Mouse (Mus musculus) spleen, adult 2 months (tissue): ENCODE data around the gene Aqp6. TPM values are rescaled to one million over a fixed set of nuclear protein-coding genes. Genes with fewer than 3 reads are reported as not detected.

Source experiments
- DNase-seq, 2 experiments: peaks; one replicate each; pipeline versions ENCODE4 v3.0.0 to v3.0.0-alpha.2; 2012 to 2021; ENCODE audit warnings: low spot score in 2 of 2, low read depth in 1 of 2
- H3K27ac ChIP-seq: fragments of 200-500 bp; 2 replicates; pipeline ENCODE4 v1.5.1; 2012; ENCODE audit warnings: low read length, inconsistent platforms; ENCODE audit not compliant: insufficient read depth
- H3K27me3 ChIP-seq: fragments of 200-500 bp; 2 replicates; pipeline ENCODE4 v1.6.1; 2012; ENCODE audit warnings: mild to moderate bottlenecking, moderate library complexity, low read length, inconsistent platforms; ENCODE audit not compliant: control insufficient read depth, insufficient read depth
- H3K36me3 ChIP-seq: fragments of 200-500 bp; 2 replicates; pipeline ENCODE4 v1.6.1; 2012; ENCODE audit warnings: mild to moderate bottlenecking, low read length, inconsistent platforms; ENCODE audit not compliant: control insufficient read depth, insufficient read depth
- H3K4me1 ChIP-seq: fragments of 200-500 bp; 2 replicates; pipeline ENCODE4 v1.6.1; 2011; ENCODE audit warnings: inconsistent platforms; ENCODE audit not compliant: control insufficient read depth, insufficient read depth, insufficient read length
- H3K4me3 ChIP-seq: fragments of 200-500 bp; 2 replicates; pipeline ENCODE4 v1.5.1; 2011; ENCODE audit warnings: mild to moderate bottlenecking, inconsistent platforms; ENCODE audit not compliant: insufficient read depth, insufficient read length; ENCODE audit errors: extremely low read depth
- CTCF ChIP-seq: fragments of 200-500 bp; IDR thresholded peaks from 2 replicates; pipeline ENCODE4 v1.5.1; 2011; ENCODE audit warnings: mild to moderate bottlenecking, inconsistent platforms; ENCODE audit not compliant: insufficient read depth, insufficient read length, insufficient replicate concordance; ENCODE audit errors: extremely low read depth
- POLR2A ChIP-seq: fragments of 200-500 bp; IDR thresholded peaks from 2 replicates; pipeline ENCODE4 v1.6.1; 2011; ENCODE audit warnings: low read depth, low read length, inconsistent platforms
- WGBS: fragments of 180-500 bp; shearing (Covaris S2); methylation state at CpG from one replicate; pipeline ENCODE4 v1.1.7; 2018; 5-methylcytosine and 5-hydroxymethylcytosine counted together
- polyA plus RNA-seq: library from polyadenylated mRNA; depleted of rRNA; stranded (reverse); fragments of >200 nt; gene quantifications from 2 replicates; pipeline ENCODE4 v1.2.3, GENCODE M21; 2012

Gene Aqp6
- polyA plus RNA-seq, 1 experiment: not detected

DNA sequence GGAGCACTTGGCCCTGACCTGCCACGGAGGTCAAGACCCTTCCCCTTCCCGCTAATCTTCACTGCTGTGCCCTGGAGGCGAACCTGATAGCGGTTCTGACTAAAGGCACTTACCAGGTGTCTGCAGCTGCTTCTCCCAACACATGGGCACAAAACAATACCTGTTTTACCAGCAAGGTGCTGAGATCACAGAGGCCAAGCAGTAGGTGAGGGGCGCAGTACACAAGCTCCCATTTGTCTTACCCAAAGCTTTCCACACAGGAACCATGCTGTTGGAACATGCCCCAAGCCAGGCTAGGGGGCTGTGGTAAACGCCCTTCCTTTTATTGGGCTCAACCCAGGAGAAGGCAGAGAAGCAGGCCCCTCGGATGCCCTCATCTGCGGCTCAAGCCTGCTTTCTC, 3.6 kb upstream of the Aqp6 start:
- TF ChIP-seq POLR2A (no peak), CTCF (no peak)
- 65% methylated on average over 8 of the region's 8 CpGs for WGBS
- Histone ChIP-seq H3K4me3 (no peak overlapping the region), H3K27ac (no peak overlapping the region), H3K4me1 (no peaks in the 10 kb centered on the region), H3K36me3 (no peaks in the 10 kb centered on the region), H3K27me3 (no peaks in the 10 kb centered on the region)
- no peak for DNase-seq

- H3K36me3 ChIP-seq: no peaks in the 10 kb centered on the region
- no peaks in the 10 kb centered on the region for H3K27me3 ChIP-seq
- WGBS: 72% methylated on average over 17 of the region's 17 CpGs
- TF ChIP-seq CTCF (no peak), POLR2A (no peak)
- DNase-seq: no peak
- no peak overlapping the region for H3K27ac ChIP-seq
- H3K4me1 ChIP-seq: no peaks in the 10 kb centered on the region
- H3K4me3 ChIP-seq: no peak overlapping the region
These were observed 1.7 kb upstream of the Aqp6 start for GRCm38 (mm10) chr15:99599245-99600070.

GRCm38 (mm10) chr15:99601823-99602120, 572 bp downstream of the Aqp6 start:
- no peak for DNase-seq
- Histone ChIP-seq H3K4me1 (no peaks in the 10 kb centered on the region), H3K27ac (no peak overlapping the region), H3K36me3 (no peaks in the 10 kb centered on the region), H3K27me3 (no peaks in the 10 kb centered on the region), H3K4me3 (no peak overlapping the region)
- WGBS: 64% methylated on average over 5 of the region's 5 CpGs
- TF ChIP-seq POLR2A (no peak), CTCF (no peak)

- no peaks in the 10 kb centered on the region for H3K36me3 ChIP-seq
- no peaks in the 10 kb centered on the region for H3K27me3 ChIP-seq
- WGBS: 86% methylated on average over 17 of the region's 17 CpGs
- H3K4me1 ChIP-seq: no peaks in the 10 kb centered on the region
- no peak overlapping the region for H3K27ac ChIP-seq
- no peak for DNase-seq
- TF ChIP-seq POLR2A (no peak), CTCF (no peak)
- no peak overlapping the region for H3K4me3 ChIP-seq
These were observed 1.1 kb downstream of the Aqp6 start for GRCm38 (mm10) chr15:99602206-99602820.

GRCm38 (mm10) chr15:99603216-99603615, 2.0 kb downstream of the Aqp6 start:
- no peaks in the 10 kb centered on the region for H3K36me3 ChIP-seq
- H3K27ac ChIP-seq: no peak overlapping the region
- no peak for DNase-seq
- no peak overlapping the region for H3K4me3 ChIP-seq
- TF ChIP-seq CTCF: no peak
- no peak for TF ChIP-seq POLR2A
- H3K27me3 ChIP-seq: no peaks in the 10 kb centered on the region
- no peaks in the 10 kb centered on the region for H3K4me1 ChIP-seq
- WGBS: 83% methylated on average over 7 of the region's 7 CpGs

DNA sequence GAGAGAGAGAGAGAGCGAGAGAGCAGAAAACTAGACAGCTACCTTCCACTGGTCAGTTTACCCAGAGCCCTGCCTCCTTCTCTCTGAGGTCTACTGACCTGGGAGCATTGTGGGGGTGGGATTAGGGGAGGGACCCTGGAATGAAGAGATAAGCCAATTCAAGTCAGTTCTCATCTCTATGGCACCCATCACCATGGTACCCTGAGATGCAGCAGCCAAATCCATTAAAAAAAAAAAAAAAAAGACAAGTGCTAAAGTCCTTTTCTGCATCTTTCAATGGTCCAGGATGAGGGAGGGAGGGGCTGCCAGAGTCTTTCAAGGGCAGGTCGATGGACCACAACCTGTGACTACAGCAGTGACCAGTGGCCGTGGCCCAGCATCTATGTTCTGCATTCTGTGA, 4.4 kb downstream of the Aqp6 start:
- H3K4me3 ChIP-seq: no peak overlapping the region
- TF ChIP-seq CTCF (no peak), POLR2A (no peak)
- WGBS: 81% methylated on average over 3 of the region's 3 CpGs
- no peaks in the 10 kb centered on the region for H3K4me1 ChIP-seq
- no peaks in the 10 kb centered on the region for H3K36me3 ChIP-seq
- DNase-seq: no peak
- H3K27me3 ChIP-seq: no peaks in the 10 kb centered on the region
- H3K27ac ChIP-seq: no peak overlapping the region

- H3K4me3 ChIP-seq: no peak overlapping the region
- 49% methylated on average over 5 of the region's 5 CpGs for whole genome bisulfite sequencing
- TF ChIP-seq POLR2A (no peak), CTCF (no peak)
- H3K27ac ChIP-seq: no peak overlapping the region
- no peak for DNase-seq
- H3K27me3 ChIP-seq: peaks cover 1% of the 10 kb centered on the region; the same call in 1 of the 2 replicates
- H3K36me3 ChIP-seq: no peaks in the 10 kb centered on the region
- no peaks in the 10 kb centered on the region for H3K4me1 ChIP-seq
These were observed 5.3 kb downstream of the Aqp6 start for GRCm38 (mm10) chr15:99606515-99606914.
